Mouse (Mus musculus) stomach, postnatal 0 days (tissue): Measurements from ENCODE around the gene Tbc1d15. TPM values are rescaled to one million over a fixed set of nuclear protein-coding genes. Genes with fewer than 3 reads are reported as not detected.

Experiments
- ATAC-seq: fragments of 200-750 bp; cut with Nextera tagmentation; 2 replicates; pipeline ENCODE4 v1.8.0; 2017; ENCODE audit not compliant: low FRiP score, low TSS enrichment
- DNase-seq: peaks from one replicate; pipeline ENCODE4 v3.0.0-alpha.2; 2016; ENCODE audit warnings: low spot score
- H3K27ac ChIP-seq: fragments of 300-500 bp; sonication (generic); replicated peaks from 2 replicates; pipeline ENCODE4 v1.5.1; 2014; ENCODE audit warnings: mild to moderate bottlenecking, control low read depth
- H3K27me3 ChIP-seq: fragments of 300-500 bp; sonication (generic); 2 replicates; pipeline ENCODE4 v1.6.1; 2014; ENCODE audit warnings: low read length; ENCODE audit not compliant: control insufficient read depth, insufficient read depth
- H3K36me3 ChIP-seq: fragments of 300-500 bp; sonication (generic); 2 replicates; pipeline ENCODE4 v1.6.1; 2014; ENCODE audit warnings: low read length, mixed read lengths; ENCODE audit not compliant: control insufficient read depth, insufficient read depth
- H3K4me1 ChIP-seq: fragments of 300-500 bp; sonication (generic); replicated peaks from 2 replicates; pipeline ENCODE4 v1.6.1; 2014; ENCODE audit warnings: antibody characterized with exemption; ENCODE audit not compliant: control insufficient read depth, insufficient read depth
- H3K4me2 ChIP-seq: fragments of 300-500 bp; sonication (generic); replicated peaks from 2 replicates; pipeline ENCODE4 v1.6.1; 2014; ENCODE audit warnings: low read depth, mild to moderate bottlenecking, control low read depth, moderate library complexity
- H3K4me3 ChIP-seq: fragments of 300-500 bp; sonication (generic); 2 replicates; pipeline ENCODE4 v1.5.1; 2014; ENCODE audit warnings: low read depth, low read length, control low read depth
- H3K9ac ChIP-seq: fragments of 300-500 bp; sonication (generic); 2 replicates; pipeline ENCODE4 v1.6.1; 2014; ENCODE audit warnings: mild to moderate bottlenecking, low read length, control low read depth, mixed read lengths
- H3K9me3 ChIP-seq: fragments of 300-500 bp; sonication (generic); 2 replicates; pipeline ENCODE4 v1.6.1; 2016; ENCODE audit warnings: low read length; ENCODE audit not compliant: control insufficient read depth
- CTCF ChIP-seq: IDR thresholded peaks from 2 replicates; pipeline ENCODE4 v1.5.1; 2016; ENCODE audit warnings: antibody characterized with exemption, low read depth, mild to moderate bottlenecking, moderate library complexity
- EP300 ChIP-seq: optimal IDR thresholded peaks from 2 replicates; pipeline ENCODE3; 2016; ENCODE audit warnings: antibody characterized with exemption
- WGBS: fragments of 180-500 bp; shearing (Covaris S2); extraction: QIAGEN DNeasy Blood & Tissue Kit; methylation state at CpG from one replicate; pipeline ENCODE4 v1.1.7; 2014; 5-methylcytosine and 5-hydroxymethylcytosine counted together
- polyA plus RNA-seq: library from polyadenylated mRNA; unstranded; fragments of >200 nt; fragmentation: Nextera tagmentation; extraction: Ambion mirVana; gene quantifications from 2 replicates; pipeline ENCODE4 v1.2.1, GENCODE M21; 2015

Tbc1d15 gene
- polyA plus RNA-seq, 1 experiment from 2014 or later = 46.5 TPM

- Histone ChIP-seq H3K9me3 (no peaks in the 10 kb centered on the region), H3K4me1 (no peaks in the 10 kb centered on the region), H3K4me2 (no peak overlapping the region), H3K4me3 (no peak overlapping the region), H3K9ac (no peak overlapping the region), H3K36me3 (peaks cover 7% of the 10 kb centered on the region; the same call in 1 of the 2 replicates), H3K27ac (no peak overlapping the region), H3K27me3 (no peaks in the 10 kb centered on the region)
- TF ChIP-seq EP300 (no peak), CTCF (no peak)
- DNase-seq (no peak), ATAC-seq (no peak)
- WGBS = 72% methylated on average over 3 of the region's 3 CpGs
These were observed 27.4 kb downstream of the Tbc1d15 start for GRCm38 (mm10) chr10:115223845-115224244.

DNA sequence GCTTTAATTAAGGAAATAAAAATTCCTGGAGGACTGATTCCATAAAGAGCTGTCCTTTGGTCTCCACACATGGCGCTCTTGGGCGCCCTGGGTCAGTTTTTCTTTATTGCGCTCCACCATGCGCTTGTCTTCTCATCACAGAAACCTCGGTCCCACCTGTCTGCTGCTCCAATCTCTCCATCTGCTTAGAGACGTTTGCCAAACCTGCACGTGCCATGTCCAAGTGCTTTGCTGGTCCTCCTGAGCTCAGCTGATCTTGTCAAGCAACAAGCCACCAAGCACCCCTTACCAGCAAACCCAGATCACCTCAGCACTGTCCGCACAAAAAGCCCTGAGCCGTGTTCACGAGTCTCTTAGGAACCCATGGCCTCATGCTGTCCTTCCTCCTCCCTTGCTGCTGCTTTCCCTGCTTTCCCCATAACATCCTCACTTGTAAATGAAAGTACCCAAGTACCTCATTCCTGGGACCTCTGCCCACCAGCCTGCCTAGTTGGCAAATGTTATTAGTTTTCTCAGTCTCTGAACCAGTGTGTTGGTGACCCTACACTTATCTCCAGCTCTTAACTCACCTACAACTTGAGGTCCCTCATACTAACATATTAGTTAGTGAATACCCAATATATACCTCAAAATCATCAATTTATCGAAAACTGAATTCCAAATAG, 38.2 kb downstream of the Tbc1d15 start:
- ATAC-seq (no peak), DNase-seq (no peak)
- Histone ChIP-seq H3K9ac (no peak overlapping the region), H3K36me3 (peaks cover 14% of the 10 kb centered on the region), H3K9me3 (no peaks in the 10 kb centered on the region), H3K27ac (no peak overlapping the region), H3K27me3 (no peaks in the 10 kb centered on the region), H3K4me1 (no peaks in the 10 kb centered on the region), H3K4me2 (no peak overlapping the region), H3K4me3 (no peak overlapping the region)
- WGBS = 96% methylated on average over 11 of the region's 11 CpGs
- TF ChIP-seq EP300 (no peak), CTCF (no peak)

GRCm38 (mm10) chr10:115205825-115206224, 45.4 kb downstream of the Tbc1d15 start:
- 73% methylated on average over 3 of the region's 3 CpGs for WGBS
- H3K4me1 ChIP-seq = no peaks in the 10 kb centered on the region
- DNase-seq = no peak
- no peak overlapping the region for H3K4me2 ChIP-seq
- H3K4me3 ChIP-seq = no peak overlapping the region
- H3K9me3 ChIP-seq = no peaks in the 10 kb centered on the region
- H3K27me3 ChIP-seq = no peaks in the 10 kb centered on the region
- no peak for TF ChIP-seq EP300
- no peak for TF ChIP-seq CTCF
- ATAC-seq = peak; percentile 10; the same call in 1 of the 2 replicates
- peaks cover 8% of the 10 kb centered on the region; the same call in 1 of the 2 replicates for H3K36me3 ChIP-seq
- no peak overlapping the region for H3K27ac ChIP-seq
- H3K9ac ChIP-seq = no peak overlapping the region

- TF ChIP-seq EP300 (no peak), CTCF (no peak)
- Histone ChIP-seq H3K27ac (no peak overlapping the region), H3K4me2 (no peak overlapping the region), H3K4me1 (no peaks in the 10 kb centered on the region), H3K4me3 (no peak overlapping the region), H3K36me3 (peaks cover 8% of the 10 kb centered on the region; the same call in 1 of the 2 replicates), H3K9ac (no peak overlapping the region), H3K27me3 (no peaks in the 10 kb centered on the region), H3K9me3 (no peaks in the 10 kb centered on the region)
- WGBS = 56% methylated on average over 1 of the region's 1 CpGs
- ATAC-seq = peak; percentile 71; the same call in 1 of the 2 replicates
- DNase-seq = no peak
These were observed 46.0 kb downstream of the Tbc1d15 start for GRCm38 (mm10) chr10:115205284-115205683.

- 76% methylated on average over 7 of the region's 7 CpGs for WGBS
- Histone ChIP-seq H3K27ac (no peak overlapping the region), H3K36me3 (no peaks in the 10 kb centered on the region), H3K9me3 (no peaks in the 10 kb centered on the region), H3K4me2 (no peak overlapping the region), H3K9ac (no peak overlapping the region), H3K4me1 (no peaks in the 10 kb centered on the region), H3K4me3 (no peak overlapping the region), H3K27me3 (no peaks in the 10 kb centered on the region)
- no peak for DNase-seq
- no peak for TF ChIP-seq EP300
- no peak for TF ChIP-seq CTCF
- no peak for ATAC-seq
These were observed 60.1 kb downstream of the Tbc1d15 start for GRCm38 (mm10) chr10:115191214-115191613.

GRCm38 (mm10) chr10:115187390-115187789, 63.9 kb downstream of the Tbc1d15 start:
- no peaks in the 10 kb centered on the region for H3K27me3 ChIP-seq
- no peaks in the 10 kb centered on the region for H3K4me1 ChIP-seq
- H3K27ac ChIP-seq = no peak overlapping the region
- no peaks in the 10 kb centered on the region for H3K36me3 ChIP-seq
- H3K4me3 ChIP-seq = no peak overlapping the region
- no peak overlapping the region for H3K9ac ChIP-seq
- H3K4me2 ChIP-seq = no peak overlapping the region
- H3K9me3 ChIP-seq = no peaks in the 10 kb centered on the region
- no peak for TF ChIP-seq CTCF
- no peak for TF ChIP-seq EP300
- ATAC-seq = no peak; the same call in 1 of the 2 replicates
- 50% methylated on average over 1 of the region's 1 CpGs for WGBS
- DNase-seq = no peak
